Mouse (Mus musculus) G1E (cell line): ENCODE results near the gene Mcpt8.
"Not testable (repeated sequence)": the region's sequence is repeated elsewhere in the genome, so short reads cannot be mapped to it uniquely, and the experiment has no call there.

Experiments
- CTCF ChIP-seq: IDR thresholded peaks from 2 replicates; pipeline ENCODE4 v1.5.1; 2012; ENCODE audit warnings: low read depth, low read length, inconsistent platforms, mixed read lengths
- GATA1 ChIP-seq: IDR thresholded peaks from 2 replicates; pipeline ENCODE4 v1.6.1; 2012; ENCODE audit warnings: borderline replicate concordance, low read length, inconsistent platforms, mixed read lengths
- GATA2 ChIP-seq: IDR thresholded peaks from 2 replicates; pipeline ENCODE4 v1.6.1; 2012; ENCODE audit warnings: low read depth, low read length, inconsistent platforms, borderline replicate concordance
- POLR2AphosphoS5 ChIP-seq: IDR thresholded peaks from 2 replicates; pipeline ENCODE4 v1.6.1; 2012; ENCODE audit warnings: low read depth, low read length, inconsistent platforms; ENCODE audit not compliant: insufficient replicate concordance
- TAL1 ChIP-seq: conservative IDR thresholded peaks from 2 replicates; pipeline ENCODE4 v1.6.1; 2012; ENCODE audit warnings: low read depth, low read length, inconsistent platforms, mixed read lengths

DNA sequence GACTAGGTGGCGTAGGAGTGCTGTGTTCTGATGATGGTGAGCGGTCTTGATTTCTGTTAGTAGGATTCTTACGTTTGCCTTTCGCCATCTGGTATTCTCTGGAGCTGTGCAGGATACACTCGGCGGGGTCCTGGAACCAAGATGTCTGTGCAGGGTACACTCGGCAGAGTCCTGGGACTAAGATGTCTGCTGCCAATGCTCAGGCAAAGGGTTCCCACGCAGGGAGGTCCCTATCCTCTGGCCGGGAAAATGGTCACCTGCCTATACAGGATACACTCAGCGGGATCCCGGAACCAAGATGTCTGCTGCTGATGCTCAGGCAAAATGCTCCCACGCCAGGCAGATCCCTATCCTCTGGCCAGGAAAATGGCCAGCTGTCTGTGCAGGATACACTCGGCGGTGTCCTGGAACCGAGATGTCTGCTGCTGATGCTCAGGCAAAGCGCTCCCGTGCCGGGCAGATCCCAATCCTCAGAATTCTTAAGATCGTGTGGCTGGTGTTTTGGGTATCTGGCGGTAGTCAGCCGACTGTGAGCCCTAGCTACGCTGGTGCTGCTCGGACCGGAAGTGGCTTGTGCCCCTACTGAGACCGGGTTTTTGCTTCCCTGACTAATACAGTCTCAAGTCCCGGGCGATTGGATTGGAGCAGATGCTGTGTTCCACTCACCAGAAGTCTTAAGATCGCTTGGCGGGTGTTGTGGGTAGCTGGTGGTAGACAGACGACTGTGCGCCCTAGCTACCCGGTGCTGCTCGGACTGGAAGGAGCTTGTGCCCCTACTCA, 30.6 kb upstream of the Mcpt8 start:
- TF ChIP-seq CTCF, GATA2, GATA1, TAL1, POLR2AphosphoS5: not testable (repeated sequence)
